Comparison of ENCODE assay signal across 14 mouse cellular contexts in genomic region chr14:19949475-19949874, GRCm38 (mm10).
"Had no signal": no experiment of that assay in that cellular context is flagged by ENCODE, and none has a peak within 500 bp of the region (broad histone marks: within the 10 kb centered on the region; RNA-seq: fewer than 3 reads in every experiment).

No protein-coding gene starts in this region.

- H3K9me3 ChIP-seq: liver, embryonic 12.5 days; liver, embryonic 15.5 days; lung, embryonic 15.5 days had no signal

- H3K27me3 ChIP-seq: liver, embryonic 12.5 days; liver, embryonic 15.5 days; lung, embryonic 15.5 days had no signal

- H3K4me2 ChIP-seq: liver, embryonic 12.5 days; liver, embryonic 15.5 days; lung, embryonic 15.5 days; midbrain, embryonic 11.5 days had no signal

- H3K4me1 ChIP-seq: liver, embryonic 15.5 days had no signal

- DNase-seq: kidney, adult 18-20 months; kidney, adult 9 months; kidney, postnatal 25 days; lung, adult 18-20 months; lung, postnatal 10 days; lung, postnatal 36 days; midbrain, embryonic 14.5 days; thymus, adult 2 months; thymus, postnatal 14 days; thymus, postnatal 4 days had no signal

- H3K9ac ChIP-seq: liver, embryonic 12.5 days; liver, embryonic 15.5 days; lung, embryonic 15.5 days had no signal

- H3K36me3 ChIP-seq: liver, embryonic 12.5 days; liver, embryonic 15.5 days; lung, embryonic 15.5 days had no signal

- ATAC-seq: liver, embryonic 12.5 days had no signal

- H3K27ac ChIP-seq: liver, embryonic 12.5 days; liver, embryonic 15.5 days; lung, embryonic 15.5 days had no signal

- H3K4me3 ChIP-seq: liver, embryonic 12.5 days; liver, embryonic 15.5 days; lung, embryonic 15.5 days had no signal
